ENCODE assay signal across 7 mouse cellular contexts in genomic region chr15:79891436-79892212, GRCm38 (mm10). TPM values are rescaled to one million over a fixed set of nuclear protein-coding genes. Genes with fewer than 3 reads are reported as not detected.
DNase-seq lines count a peak whose midpoint lies in the region.

Gene Apobec3, plus strand, starts transcription at chr15:79891659.

- no peaks in the 10 kb centered on the region for H3K27me3 ChIP-seq in megakaryocyte, embryonic 14.5 days (replicated peaks)

- peak within 1 kb of the TSS; percentile 77 for H3K4me3 ChIP-seq in brown adipose tissue, adult 24 weeks (ENCODE audit: insufficient read depth, low read depth, low read length)
- H3K4me3 ChIP-seq in megakaryocyte, embryonic 14.5 days (replicated peaks): peak within 1 kb of the TSS; percentile 97

- peaks cover 13% of the 10 kb centered on the region for H3K36me3 ChIP-seq in megakaryocyte, embryonic 14.5 days (replicated peaks; ENCODE audit: low read length)

- intact Hi-C loops in heart, postnatal 10 days (cut with DNase I): no loop called here

- peak within 1 kb of the TSS; percentile 91 for H3K27ac ChIP-seq in brown adipose tissue, adult 24 weeks (replicated peaks; ENCODE audit: low read depth, low read length)

- H3K4me1 ChIP-seq in brown adipose tissue, adult 24 weeks (ENCODE audit: control insufficient read depth, insufficient read depth, insufficient read length, low read length): peaks cover 12% of the 10 kb centered on the region
- H3K4me1 ChIP-seq in megakaryocyte, embryonic 14.5 days: peaks cover 32% of the 10 kb centered on the region

- H3K9me3 ChIP-seq in megakaryocyte, embryonic 14.5 days: no peaks in the 10 kb centered on the region

- peak; percentile 87 for DNase-seq in MN1 (ENCODE audit: low spot score)
- DNase-seq in fibroblast of lung, adult 2 months (ENCODE audit: low read depth): peak; percentile 54
- DNase-seq in heart, postnatal 10 days: peak; percentile 72 to 85
- DNase-seq in kidney, postnatal 36 days: peak; percentile 69 to 85
- DNase-seq in spleen, adult 12 weeks (ENCODE audit: low spot score): peak; percentile 84

RNA-seq across cellular contexts. Expression of gene Apobec3, which starts in this region (rescaled TPM):
- 5.3 and 7.4 TPM in 2 replicates for polyA plus RNA-seq in brown adipose tissue, adult 24 weeks (2012; ENCODE audit: insufficient read depth, insufficient read length, missing spikeins)
- 10 to 100 TPM; 11.2 to 11.7 TPM for total RNA-seq in heart, postnatal 10 days (2021)
- polyA plus RNA-seq in megakaryocyte, embryonic 14.5 days (2012; ENCODE audit: insufficient read depth, low replicate concordance): 0.81 and 1.1 TPM in 2 replicates

Comparison
In these comparisons a context has a peak if more than half of its experiments do, and no peak if none do; other contexts are left out.
1. Peak in every context shown above with its lines: DNase-seq, H3K4me3 ChIP-seq and H3K27ac ChIP-seq.